Mouse (Mus musculus) megakaryocyte, adult 5-6 weeks (primary cell): ENCODE results near the gene Ice1. TPM values are rescaled to one million over a fixed set of nuclear protein-coding genes. Genes with fewer than 3 reads are reported as not detected.

Experiments
- ATAC-seq: 2 replicates; pipeline ENCODE4 v1.8.0; 2016; ENCODE audit warnings: mild to moderate bottlenecking, inconsistent platforms; ENCODE audit not compliant: poor library complexity, severe bottlenecking
- total RNA-seq, 2 experiments: library from RNA; stranded (forward) in 1 of 2; stranded (reverse) in 1 of 2; fragments of 153-499, 151-499 nt in 1 of 2; fragments of 221-1000, 200-1000 nt in 1 of 2; gene quantifications; 2 replicates each; pipeline versions ENCODE4 v1.2.3 to v1.2.4; 2015 to 2017

Gene Ice1
- total RNA-seq, 2 experiments from 2014 or later: 22.5 to 28.7 TPM

DNA sequence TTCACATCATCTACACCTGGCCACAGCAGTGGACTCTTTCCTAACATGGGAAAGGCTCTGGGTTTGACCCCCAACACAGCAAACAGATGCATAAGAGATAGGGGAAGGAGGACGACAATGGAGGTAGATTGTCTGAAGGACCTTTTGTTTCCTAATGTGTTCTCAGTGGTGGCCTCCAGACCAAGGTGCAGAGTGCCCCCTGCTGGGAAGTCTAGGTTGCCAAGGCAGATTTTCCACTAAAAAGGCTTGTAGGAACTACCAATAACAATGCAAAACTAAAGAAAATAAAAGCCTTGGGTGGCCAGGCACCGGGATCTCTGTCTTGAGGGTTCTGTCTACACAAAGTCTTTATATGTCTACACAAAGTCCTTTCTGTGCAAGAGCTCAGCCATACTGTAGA, 54.9 kb downstream of the Ice1 start:
- peak; percentile 67 for ATAC-seq

DNA sequence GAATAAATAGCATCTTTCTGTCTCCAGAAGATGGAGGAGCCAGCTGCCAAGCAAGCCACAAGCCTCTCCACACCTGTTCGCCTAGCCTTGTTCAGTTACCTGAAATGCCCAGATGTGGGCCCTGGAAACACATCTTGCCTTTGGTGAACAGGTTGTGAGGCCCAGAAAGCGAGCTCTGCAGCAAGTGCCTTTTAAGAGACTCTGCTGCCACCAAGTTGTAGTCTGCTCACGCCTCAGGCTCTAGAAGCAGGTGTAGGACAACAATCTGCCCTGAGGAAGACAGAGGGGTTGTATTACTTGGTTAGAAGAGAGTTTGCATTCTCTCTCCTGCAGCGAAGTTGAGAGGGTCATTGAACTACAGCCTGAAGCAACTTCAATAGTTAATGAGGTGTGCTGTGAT, 55.9 kb downstream of the Ice1 start:
- no peak for ATAC-seq

DNA sequence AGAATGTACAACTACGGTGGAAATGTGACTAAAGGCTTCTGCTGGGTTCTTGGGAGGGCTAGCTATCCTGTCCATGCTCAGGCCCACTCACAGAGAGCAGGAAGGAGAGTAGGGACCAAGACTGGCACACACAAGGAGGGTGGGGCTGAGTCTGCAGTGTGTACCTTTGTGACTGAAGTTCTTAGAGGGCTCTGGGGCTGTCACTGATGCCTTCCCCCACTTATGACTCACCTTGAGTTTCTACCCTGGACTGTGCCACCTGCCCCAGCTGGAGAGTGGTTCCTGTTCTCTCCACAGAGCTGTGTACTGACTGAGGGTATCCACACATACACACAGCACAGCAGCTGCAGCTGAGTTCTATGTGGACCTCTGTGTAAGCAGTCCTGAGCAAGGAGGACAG, 63.2 kb downstream of the Ice1 start:
- ATAC-seq: no peak

DNA sequence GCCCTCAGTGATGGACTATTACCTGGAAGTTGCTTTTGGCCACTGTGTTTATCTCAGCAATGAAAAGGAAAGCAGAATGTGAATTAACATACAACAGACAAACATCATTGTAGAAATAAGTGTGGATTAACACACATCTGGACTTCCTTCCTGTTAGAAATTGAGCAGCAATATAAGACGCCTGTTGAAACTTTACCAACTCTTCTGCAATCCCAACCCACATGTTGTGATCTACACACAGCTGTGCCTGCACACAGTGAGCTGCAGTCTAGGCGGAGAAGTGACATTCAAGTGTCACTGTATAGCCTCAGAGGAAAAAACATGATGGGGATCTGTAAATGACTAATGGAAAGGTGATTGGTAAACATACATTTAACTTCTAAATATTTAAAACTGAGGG, 69.5 kb downstream of the Ice1 start:
- peak; percentile 91 for ATAC-seq

DNA sequence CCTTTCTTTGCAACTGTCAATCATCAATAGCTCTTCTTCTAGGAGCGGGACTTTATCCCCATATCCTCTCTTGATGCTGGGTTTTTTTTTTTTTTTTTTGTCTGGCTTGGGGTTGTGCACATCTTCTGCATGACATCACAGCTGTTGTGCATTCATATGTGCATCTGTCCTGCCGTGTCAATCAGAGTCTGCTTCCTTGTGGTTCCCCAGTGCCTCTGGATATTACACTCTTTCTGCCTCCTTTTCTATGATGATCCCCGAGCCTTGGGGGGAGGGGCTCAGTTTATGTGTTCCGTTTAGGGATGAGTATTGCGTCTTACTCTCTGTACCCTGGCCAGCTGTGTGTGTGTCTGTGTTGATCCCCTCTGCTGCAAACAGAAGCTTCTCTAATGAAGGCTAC, 84.0 kb downstream of the Ice1 start:
- no peak for ATAC-seq

DNA sequence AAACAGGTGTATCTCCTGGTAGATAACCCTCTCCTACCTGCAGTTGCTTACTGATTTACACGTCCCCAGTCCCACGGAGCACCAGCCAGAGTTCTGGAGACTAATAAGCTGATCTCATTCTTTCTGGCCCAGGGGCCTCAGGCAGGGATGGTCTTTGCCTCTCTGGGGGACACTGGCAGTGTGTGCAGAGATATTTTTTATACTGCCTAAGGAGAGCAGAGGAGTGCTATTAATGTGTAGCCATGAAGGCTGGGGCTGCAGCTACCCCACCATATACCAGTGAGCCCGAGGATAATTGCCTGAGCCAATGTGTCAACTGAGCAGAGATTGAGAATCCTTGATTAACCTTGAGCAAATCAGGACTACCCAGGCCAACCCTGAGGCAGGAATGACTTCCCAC, 90.0 kb downstream of the Ice1 start:
- no peak for ATAC-seq

DNA sequence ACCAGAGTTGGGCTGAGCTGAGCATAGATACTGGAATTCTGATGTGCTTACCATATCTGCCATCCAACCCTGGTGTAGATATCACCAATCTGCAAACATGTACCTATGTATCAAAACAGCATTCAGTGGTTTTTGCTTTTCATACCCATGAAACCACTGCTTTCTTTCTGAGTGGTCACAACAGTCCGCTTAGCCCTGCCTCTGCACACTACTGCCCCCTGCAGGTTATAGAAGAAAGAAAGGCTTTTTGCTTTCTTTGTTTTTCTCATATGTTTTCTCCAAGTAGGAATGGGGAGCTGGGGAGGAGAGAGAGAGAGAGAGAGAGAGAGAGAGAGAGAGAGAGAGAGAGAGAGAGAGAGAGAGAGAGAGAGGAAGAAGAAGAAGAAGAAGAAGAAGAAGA, 92.2 kb downstream of the Ice1 start:
- no peak for ATAC-seq

DNA sequence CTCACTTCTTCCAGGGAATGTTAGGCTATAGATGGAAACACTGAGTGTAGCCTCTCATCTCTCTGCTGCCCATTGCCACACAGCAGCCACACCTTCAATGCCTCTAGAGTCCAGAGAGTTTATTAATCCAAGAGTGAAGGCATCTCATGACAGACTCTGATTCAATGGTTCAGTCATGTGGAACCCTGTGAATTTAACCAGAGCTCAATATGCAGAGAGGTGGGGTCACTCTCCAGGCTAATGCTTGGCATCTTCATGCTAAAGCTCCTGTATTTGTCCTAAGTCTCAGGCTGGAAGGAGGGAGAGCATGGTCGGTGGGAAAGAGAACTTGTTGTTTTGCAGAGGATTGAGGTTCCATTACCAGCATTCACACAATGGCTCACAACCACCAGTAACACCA, 97.6 kb downstream of the Ice1 start:
- ATAC-seq: no peak

DNA sequence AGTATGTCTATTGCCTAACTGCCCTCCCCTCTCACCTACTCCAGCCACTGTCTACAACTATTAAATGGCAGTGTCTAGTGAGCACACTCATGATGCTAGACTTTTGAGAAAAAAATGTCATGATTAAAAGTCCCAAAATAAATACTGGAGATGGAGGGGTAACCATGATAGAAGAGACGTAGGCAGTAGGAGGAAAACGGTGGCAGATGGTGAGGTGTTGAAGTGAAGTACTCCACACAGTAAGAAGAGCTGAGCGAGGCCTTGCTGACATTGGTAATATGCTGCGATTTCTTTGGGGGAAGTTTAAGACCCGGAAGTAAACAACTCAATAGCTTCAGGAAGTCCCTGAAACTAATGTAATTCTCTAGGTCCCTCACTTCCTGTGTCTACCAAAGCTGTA, 104.0 kb downstream of the Ice1 start:
- ATAC-seq: no peak

DNA sequence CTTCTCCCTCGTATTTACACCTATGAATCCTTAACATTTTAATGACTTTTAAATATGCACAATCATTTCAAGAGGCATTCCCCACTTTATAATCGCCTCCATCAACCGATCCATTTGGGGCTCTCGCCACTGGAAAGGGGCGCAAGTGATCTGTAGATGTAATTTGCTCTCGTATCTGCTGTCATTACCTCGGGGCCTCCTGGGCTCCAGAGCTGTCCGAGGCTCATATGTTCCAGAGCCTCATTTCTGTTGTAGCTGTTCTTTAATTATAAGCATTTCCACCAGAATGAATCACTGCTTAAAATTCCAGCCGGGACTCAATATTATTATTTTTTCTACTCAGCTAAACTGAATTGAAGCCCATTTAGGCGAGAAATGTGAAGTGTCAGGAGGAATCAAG, 104.7 kb downstream of the Ice1 start:
- no peak for ATAC-seq

DNA sequence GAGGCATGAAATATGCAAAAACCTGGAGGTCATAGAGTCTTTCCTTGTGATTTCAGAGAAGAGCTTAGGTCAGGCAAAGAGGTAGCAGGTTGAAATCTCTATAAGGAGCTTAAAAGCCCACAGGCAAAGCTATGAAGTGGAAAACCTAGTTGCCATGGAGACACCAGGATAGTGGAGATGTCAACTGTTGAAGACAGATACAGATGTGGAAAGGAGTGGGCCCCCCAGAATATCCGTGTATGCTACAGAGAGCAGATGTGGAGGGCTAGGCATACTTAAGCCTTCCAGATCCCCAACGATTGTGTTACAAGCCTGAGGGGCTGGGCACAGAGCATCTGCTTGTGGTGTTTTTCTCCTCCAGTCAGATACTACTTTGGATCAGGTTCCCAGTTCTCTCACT, 119.8 kb downstream of the Ice1 start:
- ATAC-seq: no peak

DNA sequence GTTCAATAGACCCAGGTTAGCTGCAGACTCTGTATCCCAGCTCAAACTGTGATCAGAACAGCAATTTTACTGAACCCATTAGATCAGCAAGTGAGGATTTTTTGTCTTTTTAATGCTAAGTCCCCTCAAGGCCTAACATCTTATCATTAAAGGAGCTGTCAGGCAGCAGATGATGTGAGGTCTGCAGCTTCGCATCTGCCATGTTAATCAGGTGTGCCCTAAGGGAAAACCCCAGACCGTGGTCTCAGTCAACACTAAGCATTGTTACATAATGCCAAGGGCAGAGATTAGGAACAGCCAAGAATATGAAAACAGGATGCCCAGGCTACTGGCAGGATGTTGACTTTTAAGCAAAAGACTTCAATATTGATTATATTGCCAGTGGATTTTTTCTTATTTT, 122.4 kb downstream of the Ice1 start:
- ATAC-seq: no peak

DNA sequence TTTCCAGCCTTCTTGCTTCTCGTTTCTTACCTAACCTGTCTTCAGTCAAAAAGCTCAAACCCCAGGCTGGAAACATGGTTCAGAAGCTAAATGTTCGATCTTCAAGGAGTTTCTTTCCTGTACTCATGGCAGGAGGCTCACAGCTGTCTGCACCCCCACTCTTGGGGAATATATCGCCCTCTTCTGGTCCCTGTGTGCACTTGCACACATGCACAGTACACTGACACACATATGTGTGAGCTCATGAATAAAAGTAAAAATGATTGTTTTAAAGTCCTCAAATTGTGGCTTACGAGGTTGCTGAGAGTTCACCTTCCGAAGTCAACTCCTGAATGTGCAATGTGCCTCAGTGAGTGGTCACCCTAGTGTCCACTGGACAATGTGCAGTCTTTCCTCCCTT, 127.2 kb downstream of the Ice1 start:
- no peak for ATAC-seq

DNA sequence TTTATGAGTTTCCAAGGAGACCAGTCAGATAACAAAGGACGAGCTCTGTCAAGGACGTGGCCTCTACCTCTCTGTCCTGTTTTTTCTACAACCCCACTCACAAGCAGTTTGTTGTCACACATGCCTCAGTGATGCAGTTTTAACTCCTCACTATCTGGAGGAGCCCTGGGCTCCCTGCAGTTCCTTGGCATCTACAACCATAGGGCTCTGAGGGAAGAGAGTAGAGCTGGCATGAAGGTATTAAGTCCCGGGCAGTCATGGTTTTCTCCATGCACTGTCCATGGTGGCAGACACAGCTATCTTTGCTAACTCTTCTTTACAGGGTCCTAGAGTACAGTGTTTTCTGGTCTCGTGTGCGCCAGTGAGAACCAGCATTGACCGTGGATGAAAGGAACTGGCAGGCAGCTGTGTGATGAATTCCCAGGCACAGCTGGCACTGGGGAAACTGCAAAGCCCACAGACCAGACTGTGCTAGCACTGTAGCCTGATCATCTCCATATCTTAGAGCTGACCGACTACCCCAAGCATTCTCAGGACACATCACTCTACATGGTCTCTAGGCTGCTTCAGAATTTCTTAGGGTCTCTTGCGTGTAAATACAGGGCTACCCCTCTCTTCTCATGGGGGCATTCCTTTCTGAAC, 127.9 kb downstream of the Ice1 start:
- no peak for ATAC-seq

DNA sequence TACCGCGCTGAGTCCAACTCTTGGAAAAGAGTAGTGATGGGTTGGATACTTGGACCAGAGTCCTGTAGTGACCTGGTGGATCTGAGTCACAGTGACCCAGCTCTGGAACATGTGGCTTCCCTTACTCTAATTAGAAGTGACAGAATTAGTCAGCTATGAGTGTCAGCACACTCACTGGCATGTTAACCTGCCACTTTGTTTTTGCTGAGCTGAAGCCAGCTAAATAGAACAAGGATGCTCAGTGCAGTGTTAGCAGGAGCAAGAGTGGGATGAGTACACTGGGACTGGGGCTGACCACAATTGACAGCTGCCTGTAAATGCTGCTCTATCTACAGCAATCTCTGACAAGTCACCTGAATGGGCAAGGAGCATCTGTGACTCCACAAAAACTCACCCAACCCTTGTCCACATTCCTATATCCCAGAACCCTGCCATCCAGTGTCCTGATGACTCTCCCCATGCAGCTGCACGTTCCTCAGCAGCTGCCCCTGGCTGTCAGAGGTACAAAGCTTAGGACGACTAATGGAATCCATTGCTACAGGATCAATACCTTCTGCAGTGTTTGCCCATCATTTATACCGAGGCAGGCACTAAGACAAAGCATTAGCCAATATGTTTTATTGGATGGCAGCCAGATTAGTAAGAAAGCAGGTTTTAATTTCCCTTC, 128.6 kb downstream of the Ice1 start:
- no peak for ATAC-seq

Other genes starting within 250 kb of the Ice1 start
- gene Adamts16, start 204.2 kb upstream of the Ice1 start, total RNA-seq (2015): not detected in 2 replicates
- not detected in 2 replicates for gene Adamts16, start 204.2 kb upstream of the Ice1 start, total RNA-seq (2017)